Mouse (Mus musculus): ENCODE results near the gene Tuft1.

- TF ChIP-seq POLR2A (IDR thresholded peaks at IDR 0.05; ENCODE audit: insufficient read depth, low read length): no peak
- no peak for TF ChIP-seq CTCF (IDR thresholded peaks at IDR 0.05; ENCODE audit: low read depth, low read length)
These were observed 76.2 kb downstream of the Tuft1 start, which contains the start of gene Snx27 for GRCm38 (mm10) chr3:94582456-94582891.
